1 mouse cellular context compared by ENCODE assay signal in the genomic region with DNA sequence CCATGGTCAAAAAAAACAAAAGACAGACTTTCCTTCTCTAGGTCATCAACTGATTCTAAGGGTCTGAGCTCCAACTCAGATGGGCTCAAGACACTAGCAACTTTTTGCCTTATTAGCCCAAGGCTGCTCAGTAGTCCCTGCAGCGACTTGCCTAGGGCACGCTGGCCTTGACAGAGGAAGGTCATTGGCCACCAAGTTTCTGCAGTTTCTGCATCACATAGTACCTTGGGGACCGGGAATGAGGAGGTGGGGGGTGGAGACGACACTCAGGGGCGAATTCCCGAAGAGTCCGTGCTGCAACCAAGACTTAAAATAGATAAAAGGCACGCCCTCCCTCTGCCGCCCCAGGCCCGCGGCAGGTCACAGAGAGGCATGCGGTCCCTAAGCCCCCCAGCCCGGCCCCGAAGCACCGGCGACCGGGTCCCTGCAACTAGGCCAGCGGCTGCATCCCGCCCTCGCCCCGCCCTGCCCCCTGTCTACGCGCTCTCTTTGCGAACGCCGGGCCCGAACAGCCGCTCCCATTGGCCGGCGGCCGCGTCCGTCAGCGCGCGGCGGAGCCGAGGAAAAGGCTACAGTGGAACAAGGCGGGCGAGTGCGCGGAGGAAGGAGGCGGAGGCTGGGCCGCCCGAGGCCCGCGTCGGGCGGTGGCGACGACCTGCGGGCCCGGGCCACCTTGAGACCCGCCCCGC.
TF ChIP-seq lines count a peak whose summit lies in the region.

No protein-coding gene starts in this region.

TF ChIP-seq in MEL, 35 proteins besides CTCF, POLR2A, EP300 and RAD21 (continued from another document):
- TF ChIP-seq POLR2AphosphoS2 (IDR thresholded peaks at IDR 0.05; ENCODE audit: low read length): 0 out of 2 replicates have a peak, but pooled peaks have one; percentile 44
- no peak for TF ChIP-seq MAX (IDR thresholded peaks at IDR 0.05; ENCODE audit: low read length)
- TF ChIP-seq NELFE (IDR thresholded peaks at IDR 0.05; ENCODE audit: low read depth, low read length): peak; percentile 57; the same call in 1 of the 2 replicates
- peak; percentile 50 for TF ChIP-seq ELF1 (IDR thresholded peaks at IDR 0.05; ENCODE audit: low read depth, low read length)
- TF ChIP-seq TBP (IDR thresholded peaks at IDR 0.05; ENCODE audit: low read depth, low read length): no peak
- TF ChIP-seq ZC3H11A (IDR thresholded peaks at IDR 0.05; ENCODE audit: low read depth, low read length): no peak
- TF ChIP-seq E2F4 (IDR thresholded peaks at IDR 0.05; ENCODE audit: borderline replicate concordance, low read depth, low read length): no peak
- TF ChIP-seq ETS1 (IDR thresholded peaks at IDR 0.05; ENCODE audit: low read depth, low read length): no peak
- TF ChIP-seq ZKSCAN1 (IDR thresholded peaks at IDR 0.05; ENCODE audit: low read depth, low read length): no peak
- TF ChIP-seq TAL1 (IDR thresholded peaks at IDR 0.05; ENCODE audit: low read length): no peak
- no peak for TF ChIP-seq USF1 (IDR thresholded peaks at IDR 0.05; ENCODE audit: low read depth, low read length)
